ENCODE assay signal across 10 mouse cellular contexts in the genomic region with DNA sequence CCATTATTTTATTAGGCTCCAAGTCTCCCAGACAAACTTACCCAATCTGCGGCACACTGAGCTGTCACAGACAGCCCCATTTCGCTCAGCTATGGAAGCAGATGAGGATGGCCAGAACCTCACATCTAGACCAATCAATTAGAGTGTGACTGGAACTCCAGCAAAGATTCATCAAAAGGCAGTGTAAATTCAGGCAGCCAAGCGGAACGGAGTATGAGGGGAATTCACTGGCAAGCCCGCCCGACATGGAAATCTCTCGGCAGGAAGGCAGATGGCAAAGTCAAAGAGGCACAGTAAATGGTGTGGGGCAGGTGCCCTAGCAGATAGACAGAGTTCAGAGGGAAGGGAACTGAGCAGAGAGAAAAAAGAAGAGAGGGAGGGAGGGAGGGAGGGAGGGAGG. TPM values are rescaled to one million over a fixed set of nuclear protein-coding genes. Genes with fewer than 3 reads are reported as not detected.
A peak's percentile ranks its signal among the peaks of the same experiment; 100 is the strongest.
DNase-seq lines count a peak whose midpoint lies in the region; ATAC-seq and TF ChIP-seq lines count a peak whose summit lies in the region.
"Had no signal": no experiment of that assay in that cellular context is flagged by ENCODE, and none has a peak within 500 bp of the region (broad histone marks: within the 10 kb centered on the region; RNA-seq: fewer than 3 reads in every experiment).

No protein-coding gene starts in this region.

- in situ Hi-C loops in Patski (cut with MboI; ENCODE audit: low pct_unique_long_range_greater_than_20kb): no loop called here

- no peak for TF ChIP-seq POLR2A in lung, adult 2 months (IDR thresholded peaks at IDR 0.05; ENCODE audit: borderline replicate concordance, extremely low read depth, low read depth, low read length)

- 0 out of 2 replicates have a peak, but pooled peaks cover 5% of the 10 kb centered on the region for H3K4me1 ChIP-seq in hindbrain, embryonic 14.5 days (replicated peaks; ENCODE audit: control insufficient read depth, insufficient read depth, low read length)
- H3K4me1 ChIP-seq in lung, adult 2 months (ENCODE audit: control insufficient read depth, insufficient read depth, low read length): peaks cover 4% of the 10 kb centered on the region; the same call in 1 of the 2 replicates
- H3K4me1 ChIP-seq: embryonic facial prominence, embryonic 15.5 days had no signal

- H3K4me3 ChIP-seq in hindbrain, embryonic 14.5 days (replicated peaks; ENCODE audit: low read length): no peak overlapping the region
- H3K4me3 ChIP-seq in lung, adult 2 months (replicated peaks; ENCODE audit: extremely low read depth, low read depth, low read length): no peak overlapping the region
- H3K4me3 ChIP-seq: embryonic facial prominence, embryonic 15.5 days had no signal

- WGBS in hindbrain, embryonic 14.5 days: 10% methylated on average over 7 of the region's 7 CpGs
- 47% methylated on average over 7 of the region's 7 CpGs for WGBS in lung, adult 2 months

- CTCF ChIA-PET in Patski (lab: Charles Lee): no interaction called here

- POLR2A ChIA-PET in Patski (lab: Charles Lee): no interaction called here

- peak; percentile 12 for DNase-seq in Patski (ENCODE audit: low read depth, low spot score)
- DNase-seq in embryo, embryonic 11 days: peak; percentile 50
- DNase-seq in hindbrain, embryonic 14.5 days (ENCODE audit: low spot score): peak; percentile 50
- DNase-seq in mesoderm, embryonic 11.5 days (ENCODE audit: low read depth, low spot score): peak; percentile 69
- no peak for DNase-seq in lung, adult 2 months
- no peak for DNase-seq in urinary bladder, adult 2 months (ENCODE audit: low spot score)
- DNase-seq in lung, postnatal 10 days: no peak
- DNase-seq: heart, postnatal 10 days; thymus, postnatal 4 days had no signal

- H3K9me3 ChIP-seq in hindbrain, embryonic 14.5 days (ENCODE audit: control insufficient read depth, low read length): no peaks in the 10 kb centered on the region
- H3K9me3 ChIP-seq: embryonic facial prominence, embryonic 15.5 days had no signal

- H3K27me3 ChIP-seq in Patski: peaks cover 7% of the 10 kb centered on the region
- H3K27me3 ChIP-seq in hindbrain, embryonic 14.5 days (ENCODE audit: control insufficient read depth, insufficient read depth, low read length): no peaks in the 10 kb centered on the region
- H3K27me3 ChIP-seq: embryonic facial prominence, embryonic 15.5 days had no signal

- peak overlapping the region; percentile 18; the same call in 1 of the 2 replicates for H3K4me2 ChIP-seq in hindbrain, embryonic 14.5 days (replicated peaks)
- H3K4me2 ChIP-seq: embryonic facial prominence, embryonic 15.5 days had no signal

- peak; percentile 64 for ATAC-seq in Patski
- ATAC-seq in hindbrain, embryonic 14.5 days (ENCODE audit: low FRiP score): peak; percentile 84

- no peaks in the 10 kb centered on the region for H3K36me3 ChIP-seq in hindbrain, embryonic 14.5 days (replicated peaks; ENCODE audit: control insufficient read depth, insufficient read depth)
- H3K36me3 ChIP-seq: embryonic facial prominence, embryonic 15.5 days had no signal

- TF ChIP-seq CTCF in Patski (IDR thresholded peaks at IDR 0.05): no peak
- TF ChIP-seq CTCF in lung, adult 2 months (IDR thresholded peaks at IDR 0.05; ENCODE audit: insufficient read depth, low read length): no peak

- no peak overlapping the region for H3K9ac ChIP-seq in hindbrain, embryonic 14.5 days
- H3K9ac ChIP-seq: embryonic facial prominence, embryonic 15.5 days had no signal

- H3K27ac ChIP-seq in hindbrain, embryonic 14.5 days: no peak overlapping the region
- H3K27ac ChIP-seq: embryonic facial prominence, embryonic 15.5 days had no signal

RNA-seq across cellular contexts. Expression of a gene that starts 5.5 kb away (rescaled TPM):
- 25.1 TPM for polyA plus RNA-seq in Patski (2021)
- 73.7 and 80.1 TPM in 2 replicates for polyA plus RNA-seq in hindbrain, embryonic 14.5 days (2014; fragmentation: Nextera tagmentation; extraction: Ambion mirVana)
- polyA plus RNA-seq in lung, adult 2 months (2012; rRNA removed): 17.0 and 25.4 TPM in 2 replicates
- 24.7 and 27.9 TPM in 2 replicates for polyA plus RNA-seq in urinary bladder, adult 2 months (2012; rRNA removed)

Comparison
In these comparisons a context has a peak if more than half of its experiments do, and no peak if none do; other contexts are left out.
1. DNase-seq: peak in Patski (single experiment), embryo, embryonic 11 days (single experiment), hindbrain, embryonic 14.5 days (single experiment) and mesoderm, embryonic 11.5 days (single experiment); none in lung, adult 2 months (single experiment), urinary bladder, adult 2 months (single experiment) and lung, postnatal 10 days (single experiment).